Mouse (Mus musculus) heart, adult 8-10 months (tissue): ENCODE data around the gene Ncoa5. TPM values are rescaled to one million over a fixed set of nuclear protein-coding genes. Genes with fewer than 3 reads are reported as not detected.
A peak's percentile ranks its signal among the peaks of the same experiment; 100 is the strongest.

Experiments used
- DNase-seq: peaks from one replicate; pipeline ENCODE4 v3.0.0; 2022; ENCODE audit warnings: low spot score
- total RNA-seq, 4 experiments: library from RNA; stranded (reverse); gene quantifications; 2 replicates each; pipeline ENCODE4 v1.2.4; 2022

Gene Ncoa5
- total RNA-seq, 4 experiments from 2014 or later, result 15.2 to 18.9 (median 18.6) TPM

- DNase-seq, result no peak
Observed at GRCm38 (mm10) chr2:164995976-164996375, 38.7 kb downstream of the Ncoa5 start.

- no peak for DNase-seq
Observed at GRCm38 (mm10) chr2:164994659-164995428, 39.8 kb downstream of the Ncoa5 start.

GRCm38 (mm10) chr2:164994156-164994555 is 40.5 kb downstream of the Ncoa5 start:
- DNase-seq, result no peak

GRCm38 (mm10) chr2:164991808-164992207 is 42.9 kb downstream of the Ncoa5 start:
- DNase-seq, result no peak

- DNase-seq, result no peak
Observed at GRCm38 (mm10) chr2:164991111-164991510, 43.6 kb downstream of the Ncoa5 start.

- no peak for DNase-seq
Observed at GRCm38 (mm10) chr2:164988777-164989176, 45.9 kb downstream of the Ncoa5 start.

GRCm38 (mm10) chr2:164986371-164987027 is 48.2 kb downstream of the Ncoa5 start:
- DNase-seq, result no peak

- no peak for DNase-seq
Observed at GRCm38 (mm10) chr2:164985962-164986361, 48.7 kb downstream of the Ncoa5 start.

- DNase-seq, result no peak
Observed at GRCm38 (mm10) chr2:164979749-164980148, 54.9 kb downstream of the Ncoa5 start.

- DNase-seq, result no peak
Observed at GRCm38 (mm10) chr2:164975611-164976010, 59.1 kb downstream of the Ncoa5 start.

GRCm38 (mm10) chr2:164972646-164973045 is 62.0 kb downstream of the Ncoa5 start:
- DNase-seq, result no peak

- DNase-seq, result no peak
Observed at GRCm38 (mm10) chr2:164970631-164971196, 64.0 kb downstream of the Ncoa5 start.

- no peak for DNase-seq
Observed at GRCm38 (mm10) chr2:164969348-164969781, 65.3 kb downstream of the Ncoa5 start.

- DNase-seq, result peak; percentile 38
Observed at GRCm38 (mm10) chr2:164968451-164968851, 66.2 kb downstream of the Ncoa5 start.

GRCm38 (mm10) chr2:164967761-164968440 is 66.8 kb downstream of the Ncoa5 start:
- no peak for DNase-seq

- no peak for DNase-seq
Observed at GRCm38 (mm10) chr2:164967193-164967592, 67.5 kb downstream of the Ncoa5 start.

- DNase-seq, result no peak
Observed at GRCm38 (mm10) chr2:164966381-164966780, 68.3 kb downstream of the Ncoa5 start.

- DNase-seq, result no peak
Observed at GRCm38 (mm10) chr2:164964981-164965380, 69.7 kb downstream of the Ncoa5 start.

- no peak for DNase-seq
Observed at GRCm38 (mm10) chr2:164964242-164964894, 70.3 kb downstream of the Ncoa5 start.

GRCm38 (mm10) chr2:164962183-164962580 is 72.5 kb downstream of the Ncoa5 start:
- no peak for DNase-seq

GRCm38 (mm10) chr2:164961506-164962182 is 73.0 kb downstream of the Ncoa5 start:
- peak; percentile 38 for DNase-seq
